Mouse (Mus musculus): ENCODE measurements around the gene Hist1h2bm. TPM values are rescaled to one million over a fixed set of nuclear protein-coding genes. Genes with fewer than 3 reads are reported as not detected.
"Not testable (repeated sequence)": the region's sequence is repeated elsewhere in the genome, so short reads cannot be mapped to it uniquely, and the experiment has no call there.

Gene Hist1h2bm
- polyA plus RNA-seq, 1 experiment from 2014 or later = 0.50 TPM

GRCm38 (mm10) chr13:21715131-21715863, 6.5 kb upstream of the Hist1h2bm start:
- H3K4me1 ChIP-seq (ENCODE audit: control insufficient read depth, insufficient read depth, low read depth, low read length) = peaks cover 24% of the 10 kb centered on the region
- no peaks in the 10 kb centered on the region for H3K9me3 ChIP-seq (ENCODE audit: control insufficient read depth, low read length)
- under 1% methylated on average over 19 of the region's 22 CpGs for WGBS
- peak overlapping the region; percentile 48; the same call in 1 of the 2 replicates for H3K27ac ChIP-seq (ENCODE audit: low read depth, low read length)
- peak overlapping the region; percentile 28 for H3K9ac ChIP-seq (ENCODE audit: low read depth, low read length)
- no peaks in the 10 kb centered on the region for H3K36me3 ChIP-seq (ENCODE audit: control insufficient read depth, insufficient read depth, low read length)
- no peaks in the 10 kb centered on the region for H3K27me3 ChIP-seq (replicated peaks; ENCODE audit: control insufficient read depth, insufficient read depth, low read length)
- H3K4me3 ChIP-seq (ENCODE audit: low read length) = peak overlapping the region; percentile 45
- ATAC-seq = no peak
- peak overlapping the region; percentile 94 for H3K4me2 ChIP-seq (ENCODE audit: low read length)

- peaks cover 26% of the 10 kb centered on the region for H3K4me1 ChIP-seq (ENCODE audit: control insufficient read depth, insufficient read depth, low read depth, low read length)
- H3K27ac ChIP-seq (ENCODE audit: low read depth, low read length) = peak within 1 kb of the TSS; percentile 88
- not testable (repeated sequence) for H3K27me3 ChIP-seq (replicated peaks; ENCODE audit: control insufficient read depth, insufficient read depth, low read length); H3K36me3 ChIP-seq (ENCODE audit: control insufficient read depth, insufficient read depth, low read length); H3K9me3 ChIP-seq (ENCODE audit: control insufficient read depth, low read length)
- peak; percentile 97 for ATAC-seq
- peak within 1 kb of the TSS; percentile 63 for H3K9ac ChIP-seq (ENCODE audit: low read depth, low read length)
- WGBS = 0% methylated on average over 27 of the region's 50 CpGs
- H3K4me3 ChIP-seq (ENCODE audit: low read length) = peak within 1 kb of the TSS; percentile 45
- peak within 1 kb of the TSS; percentile 94 for H3K4me2 ChIP-seq (ENCODE audit: low read length)
These were observed 5.8 kb upstream of the Hist1h2bm start, which contains the start of the genes Hist1h2bl and Hist1h2ai for GRCm38 (mm10) chr13:21715864-21716539. TSS of gene Hist1h2bl (minus strand) at chr13:21716143. TSS of gene Hist1h2ai (plus strand) at chr13:21716422.

- H3K27me3 ChIP-seq (replicated peaks; ENCODE audit: control insufficient read depth, insufficient read depth, low read length); ATAC-seq; H3K36me3 ChIP-seq (ENCODE audit: control insufficient read depth, insufficient read depth, low read length); H3K9me3 ChIP-seq (ENCODE audit: control insufficient read depth, low read length): not testable (repeated sequence)
- WGBS = 0% methylated on average over 9 of the region's 38 CpGs
- peak overlapping the region; percentile 63 for H3K9ac ChIP-seq (ENCODE audit: low read depth, low read length)
- H3K4me2 ChIP-seq (ENCODE audit: low read length) = peak overlapping the region; percentile 94
- peak overlapping the region; percentile 45 for H3K4me3 ChIP-seq (ENCODE audit: low read length)
- peak overlapping the region; percentile 88 for H3K27ac ChIP-seq (ENCODE audit: low read depth, low read length)
- peaks cover 28% of the 10 kb centered on the region for H3K4me1 ChIP-seq (ENCODE audit: control insufficient read depth, insufficient read depth, low read depth, low read length)
These were observed 5.1 kb upstream of the Hist1h2bm start for GRCm38 (mm10) chr13:21716540-21717391.

- Histone ChIP-seq H3K4me1 (ENCODE audit: control insufficient read depth, insufficient read depth, low read depth, low read length) (peaks cover 28% of the 10 kb centered on the region), H3K27ac (ENCODE audit: low read depth, low read length) (peak within 1 kb of the TSS; percentile 88), H3K4me3 (ENCODE audit: low read length) (peak within 1 kb of the TSS; percentile 45), H3K4me2 (ENCODE audit: low read length) (peak within 1 kb of the TSS; percentile 94), H3K9ac (ENCODE audit: low read depth, low read length) (peak within 1 kb of the TSS; percentile 63)
- not testable (repeated sequence) for H3K9me3 ChIP-seq (ENCODE audit: control insufficient read depth, low read length); H3K36me3 ChIP-seq (ENCODE audit: control insufficient read depth, insufficient read depth, low read length); H3K27me3 ChIP-seq (replicated peaks; ENCODE audit: control insufficient read depth, insufficient read depth, low read length)
- WGBS = under 1% methylated on average over 25 of the region's 56 CpGs
- ATAC-seq = peak; percentile 57
These were observed 4.2 kb upstream of the Hist1h2bm start, which contains the start of gene Hist1h3h for GRCm38 (mm10) chr13:21717397-21718357. TSS of gene Hist1h3h (plus strand) at chr13:21717659.

GRCm38 (mm10) chr13:21718381-21719080, 3.3 kb upstream of the Hist1h2bm start:
- WGBS = 60% methylated on average over 4 of the region's 4 CpGs
- H3K27ac ChIP-seq (ENCODE audit: low read depth, low read length) = no peak overlapping the region
- H3K9ac ChIP-seq (ENCODE audit: low read depth, low read length) = peak overlapping the region; percentile 58
- H3K4me1 ChIP-seq (ENCODE audit: control insufficient read depth, insufficient read depth, low read depth, low read length) = peaks cover 28% of the 10 kb centered on the region
- peak overlapping the region; percentile 67 for H3K4me2 ChIP-seq (ENCODE audit: low read length)
- H3K4me3 ChIP-seq (ENCODE audit: low read length) = peak overlapping the region; percentile 41
- ATAC-seq = no peak
- H3K9me3 ChIP-seq (ENCODE audit: control insufficient read depth, low read length) = no peaks in the 10 kb centered on the region
- H3K36me3 ChIP-seq (ENCODE audit: control insufficient read depth, insufficient read depth, low read length) = no peaks in the 10 kb centered on the region
- no peaks in the 10 kb centered on the region for H3K27me3 ChIP-seq (replicated peaks; ENCODE audit: control insufficient read depth, insufficient read depth, low read length)

GRCm38 (mm10) chr13:21721107-21721756, 612 bp upstream of the Hist1h2bm start:
- 2% methylated on average over 16 of the region's 44 CpGs for WGBS
- not testable (repeated sequence) for ATAC-seq
- H3K4me2 ChIP-seq (ENCODE audit: low read length) = peak overlapping the region; percentile 70

GRCm38 (mm10) chr13:21722373-21722925, 605 bp downstream of the Hist1h2bm start:
- Histone ChIP-seq H3K27me3 (replicated peaks; ENCODE audit: control insufficient read depth, insufficient read depth, low read length) (no peaks in the 10 kb centered on the region), H3K4me1 (ENCODE audit: control insufficient read depth, insufficient read depth, low read depth, low read length) (peaks cover 15% of the 10 kb centered on the region), H3K9me3 (ENCODE audit: control insufficient read depth, low read length) (no peaks in the 10 kb centered on the region), H3K9ac (ENCODE audit: low read depth, low read length) (peak overlapping the region; percentile 59), H3K36me3 (ENCODE audit: control insufficient read depth, insufficient read depth, low read length) (no peaks in the 10 kb centered on the region), H3K27ac (ENCODE audit: low read depth, low read length) (peak overlapping the region; percentile 81), H3K4me3 (ENCODE audit: low read length) (peak overlapping the region; percentile 45), H3K4me2 (ENCODE audit: low read length) (peak overlapping the region; percentile 70)
- 4% methylated on average over 6 of the region's 11 CpGs for WGBS
- ATAC-seq = peak; percentile 19; the same call in 1 of the 2 replicates

More at GRCm38 (mm10) chr13:21721107-21721756, 612 bp upstream of the Hist1h2bm start:
- H3K27me3 ChIP-seq (replicated peaks; ENCODE audit: control insufficient read depth, insufficient read depth, low read length); H3K36me3 ChIP-seq (ENCODE audit: control insufficient read depth, insufficient read depth, low read length); H3K9me3 ChIP-seq (ENCODE audit: control insufficient read depth, low read length): not testable (repeated sequence)
- Histone ChIP-seq H3K9ac (ENCODE audit: low read depth, low read length) (peak overlapping the region; percentile 48; the same call in 1 of the 2 replicates), H3K4me1 (ENCODE audit: control insufficient read depth, insufficient read depth, low read depth, low read length) (peaks cover 20% of the 10 kb centered on the region), H3K4me3 (ENCODE audit: low read length) (peak overlapping the region; percentile 45), H3K27ac (ENCODE audit: low read depth, low read length) (peak overlapping the region; percentile 54; the same call in 1 of the 2 replicates)

Measured in hindbrain, embryonic 16.5 days (tissue).